ENCODE assay signal across 8 mouse cellular contexts in the genomic region with DNA sequence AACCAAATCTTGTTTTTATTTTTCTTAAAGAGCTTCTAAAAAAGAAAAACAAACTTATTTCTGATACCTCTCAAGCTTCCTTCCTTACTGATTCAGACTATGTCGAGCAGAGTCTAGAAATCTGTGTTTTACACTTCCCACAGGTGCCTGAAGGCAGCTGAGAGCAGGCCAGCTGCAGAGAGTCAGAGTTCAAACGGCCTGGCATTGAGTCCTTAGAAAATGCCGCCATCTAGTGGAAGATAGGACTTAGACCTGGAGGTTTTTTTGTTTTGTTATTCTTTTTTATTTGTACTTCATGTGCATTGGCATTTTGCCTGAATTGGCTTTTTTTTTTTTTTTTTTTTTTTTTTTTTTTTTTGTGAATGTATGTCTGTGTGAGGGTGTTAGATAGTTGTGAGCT. TPM values are rescaled to one million over a fixed set of nuclear protein-coding genes. Genes with fewer than 3 reads are reported as not detected.
A peak's percentile ranks its signal among the peaks of the same experiment; 100 is the strongest.
DNase-seq lines count a peak whose midpoint lies in the region; ATAC-seq and TF ChIP-seq lines count a peak whose summit lies in the region.

No protein-coding gene starts in this region.

- H3K4me3 ChIP-seq in hindbrain, postnatal 0 days (ENCODE audit: low read length) = no peak overlapping the region

- H3K9me3 ChIP-seq in hindbrain, postnatal 0 days (ENCODE audit: low read length) = no peaks in the 10 kb centered on the region

- H3K36me3 ChIP-seq in hindbrain, postnatal 0 days (ENCODE audit: insufficient read depth, low read length) = no peaks in the 10 kb centered on the region

- no peak for ATAC-seq in hindbrain, postnatal 0 days
- ATAC-seq in megakaryocyte, adult 5-6 weeks (ENCODE audit: poor library complexity, severe bottlenecking) = peak; percentile 49

- H3K9ac ChIP-seq in hindbrain, postnatal 0 days (replicated peaks; ENCODE audit: low read length) = no peak overlapping the region

- H3K27ac ChIP-seq in hindbrain, postnatal 0 days = no peak overlapping the region

- H3K27me3 ChIP-seq in hindbrain, postnatal 0 days (ENCODE audit: insufficient read depth, low read length) = no peaks in the 10 kb centered on the region

- no peak overlapping the region for H3K4me2 ChIP-seq in hindbrain, postnatal 0 days (ENCODE audit: low read depth, low read length)

- TF ChIP-seq CTCF in hindbrain, postnatal 0 days (IDR thresholded peaks at IDR 0.05; ENCODE audit: low read depth) = peak; percentile 78

- no peaks in the 10 kb centered on the region; the same call in 1 of the 2 replicates for H3K4me1 ChIP-seq in hindbrain, postnatal 0 days (ENCODE audit: insufficient read depth, low read length)

- WGBS in hindbrain, postnatal 0 days = 0% methylated on average over 3 of the region's 3 CpGs

- peak; percentile 78 for DNase-seq in heart, adult 8-10 months (ENCODE audit: low spot score)
- DNase-seq in heart, adult 11 months = no peak
- DNase-seq in urinary bladder, postnatal 36 days (ENCODE audit: low spot score in 2 of 2) = peak; percentile 33 to 48
- no peak for DNase-seq in urinary bladder, adult 18-20 months (ENCODE audit: low spot score in 2 of 2)
- peak; percentile 43 to 46 for DNase-seq in cerebellum, postnatal 36 days
- DNase-seq in hindbrain, postnatal 0 days (ENCODE audit: low spot score) = peak; percentile 92
- peak; percentile 47 to 68 for DNase-seq in thymus, postnatal 36 days

RNA-seq across cellular contexts. Expression of a gene that starts 3.7 kb away (rescaled TPM):
- total RNA-seq in heart, adult 8-10 months (2022) = 10 to 100 TPM; 10.2 to 14.0 (median 12.8) TPM
- total RNA-seq in hindbrain, postnatal 0 days (2014; rRNA removed) = 8.0 and 11.6 TPM in 2 replicates
- polyA plus RNA-seq in hindbrain, postnatal 0 days (2015; fragmentation: Nextera tagmentation; extraction: Ambion mirVana) = 3.0 and 3.4 TPM in 2 replicates
- 37.9 and 43.1 TPM in 2 replicates for total RNA-seq in megakaryocyte, adult 5-6 weeks (2015)
- total RNA-seq in megakaryocyte, adult 5-6 weeks (2017) = 28.8 and 35.0 TPM in 2 replicates

Comparison
In these comparisons a context has a peak if more than half of its experiments do, and no peak if none do; other contexts are left out.
1. DNase-seq: peak in heart, adult 8-10 months (single experiment), urinary bladder, postnatal 36 days (2 of 2), cerebellum, postnatal 36 days (2 of 2), hindbrain, postnatal 0 days (single experiment) and thymus, postnatal 36 days (2 of 2); none in heart, adult 11 months (single experiment) and urinary bladder, adult 18-20 months (0 of 2).